Mouse (Mus musculus): ENCODE data around the gene Nup98. TPM values are rescaled to one million over a fixed set of nuclear protein-coding genes. Genes with fewer than 3 reads are reported as not detected.

The Nup98 gene
- polyA plus RNA-seq, 1 experiment from 2014 or later = 15.1 TPM

DNA sequence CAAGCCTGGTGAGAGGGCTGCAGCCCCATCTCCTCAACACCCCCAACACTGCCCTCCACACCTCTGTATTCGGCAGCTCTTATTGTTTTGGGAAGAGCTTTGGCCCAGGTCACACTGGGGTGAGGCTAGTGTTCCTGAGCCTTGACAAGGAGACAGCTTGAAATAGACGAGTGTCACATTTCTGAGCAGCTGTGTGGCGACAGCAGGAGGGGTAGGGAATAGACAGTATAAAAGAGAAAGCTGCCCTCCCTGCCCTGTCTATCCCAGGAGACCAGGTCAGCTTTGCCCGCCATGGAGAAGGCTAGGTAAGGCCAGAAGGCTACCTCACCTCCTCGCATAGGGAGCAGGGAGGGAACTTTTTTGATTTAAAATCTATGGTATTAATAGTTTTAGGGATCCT is 108.5 kb downstream of the Nup98 start, which contains the start of gene Art1:
TSS of gene Art1 (plus strand) at position 257 of the 400 bp plus-strand sequence.
- Histone ChIP-seq H3K9ac (ENCODE audit: low read depth, low read length) (no peak within 1 kb of the TSS), H3K4me3 (ENCODE audit: low read length) (no peak within 1 kb of the TSS), H3K4me1 (ENCODE audit: control insufficient read depth, insufficient read depth, low read depth, low read length) (no peaks in the 10 kb centered on the region; the same call in 1 of the 2 replicates), H3K27me3 (replicated peaks; ENCODE audit: control insufficient read depth, insufficient read depth, low read length) (no peaks in the 10 kb centered on the region), H3K9me3 (ENCODE audit: control insufficient read depth, low read length) (no peaks in the 10 kb centered on the region), H3K4me2 (ENCODE audit: low read length) (no peak within 1 kb of the TSS), H3K36me3 (ENCODE audit: control insufficient read depth, insufficient read depth, low read length) (no peaks in the 10 kb centered on the region), H3K27ac (ENCODE audit: low read depth, low read length) (no peak within 1 kb of the TSS)
- no peak for ATAC-seq
- 37% methylated on average over 5 of the region's 5 CpGs for WGBS

DNA sequence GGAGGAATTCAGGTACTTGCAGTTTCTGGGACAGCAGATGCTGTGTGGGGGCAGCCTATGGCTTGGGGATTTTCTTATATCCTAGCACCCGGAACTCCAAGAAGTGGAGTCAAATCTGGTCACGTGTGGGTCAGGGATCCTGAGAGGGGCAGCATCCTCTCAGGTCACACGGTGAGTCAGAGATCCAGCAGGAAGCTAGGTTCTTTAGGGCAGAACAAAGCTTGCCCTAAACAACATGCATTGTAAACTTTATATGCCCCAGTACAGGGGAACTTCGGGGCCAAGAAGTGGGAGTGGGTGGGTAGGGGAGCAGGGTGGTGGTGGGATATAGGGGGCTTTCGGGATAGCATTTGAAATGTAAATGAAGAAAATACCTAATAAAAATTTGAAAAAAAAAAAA is 109.1 kb downstream of the Nup98 start:
- Histone ChIP-seq H3K4me2 (ENCODE audit: low read length) (no peak overlapping the region), H3K4me1 (ENCODE audit: control insufficient read depth, insufficient read depth, low read depth, low read length) (no peaks in the 10 kb centered on the region; the same call in 1 of the 2 replicates), H3K9me3 (ENCODE audit: control insufficient read depth, low read length) (no peaks in the 10 kb centered on the region), H3K9ac (ENCODE audit: low read depth, low read length) (no peak overlapping the region), H3K4me3 (ENCODE audit: low read length) (no peak overlapping the region), H3K36me3 (ENCODE audit: control insufficient read depth, insufficient read depth, low read length) (no peaks in the 10 kb centered on the region), H3K27me3 (replicated peaks; ENCODE audit: control insufficient read depth, insufficient read depth, low read length) (no peaks in the 10 kb centered on the region), H3K27ac (ENCODE audit: low read depth, low read length) (no peak overlapping the region)
- no peak for ATAC-seq
- 68% methylated on average over 5 of the region's 5 CpGs for WGBS

DNA sequence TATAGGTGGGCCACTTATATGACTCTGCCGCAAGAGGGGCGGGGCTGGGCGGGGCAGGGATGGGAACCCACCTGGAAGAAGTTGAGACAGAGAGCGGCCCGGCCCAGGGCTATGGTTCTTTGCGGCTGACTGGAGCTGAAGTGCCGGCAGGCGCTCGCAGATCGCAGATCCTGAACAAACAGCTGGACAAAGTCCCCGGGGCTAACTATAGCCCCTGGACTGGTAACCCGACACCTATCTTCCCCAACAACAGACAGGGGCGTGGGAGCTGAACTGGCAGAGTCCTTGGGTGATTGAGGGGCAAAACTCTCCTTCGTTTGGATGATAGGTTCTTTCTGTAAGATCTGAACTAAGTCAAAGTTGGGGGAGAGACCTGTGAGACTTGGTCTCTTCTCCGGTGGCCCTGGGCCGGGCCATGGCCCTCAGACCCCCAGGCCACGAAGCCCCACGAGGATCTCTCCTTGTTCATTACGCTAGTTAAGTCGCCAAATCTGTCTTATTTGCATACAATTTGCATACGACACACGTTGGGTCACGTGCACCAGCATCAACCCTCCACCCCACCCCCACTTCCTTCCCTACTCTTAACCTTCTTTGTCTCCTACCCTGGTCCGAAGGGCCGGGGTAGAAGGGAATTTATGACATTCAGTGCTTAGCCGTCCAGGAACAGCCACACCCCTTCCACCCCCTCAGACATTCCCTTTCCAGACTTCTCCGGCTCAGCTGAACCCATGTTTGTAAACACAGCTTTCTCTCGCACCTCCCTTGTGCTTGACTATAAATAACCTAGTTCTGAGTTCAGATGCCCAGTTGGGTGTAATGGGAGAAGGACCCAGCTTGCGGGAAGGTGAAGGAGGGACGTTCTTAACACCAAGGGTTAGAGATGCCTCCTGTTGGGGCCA is 110.0 kb downstream of the Nup98 start:
- no peaks in the 10 kb centered on the region for H3K9me3 ChIP-seq (ENCODE audit: control insufficient read depth, low read length)
- H3K9ac ChIP-seq (ENCODE audit: low read depth, low read length) = no peak overlapping the region
- H3K4me2 ChIP-seq (ENCODE audit: low read length) = peak overlapping the region; percentile 42
- no peak for ATAC-seq
- peak overlapping the region; percentile 3; the same call in 1 of the 2 replicates for H3K4me3 ChIP-seq (ENCODE audit: low read length)
- no peaks in the 10 kb centered on the region for H3K36me3 ChIP-seq (ENCODE audit: control insufficient read depth, insufficient read depth, low read length)
- H3K27ac ChIP-seq (ENCODE audit: low read depth, low read length) = no peak overlapping the region
- no peaks in the 10 kb centered on the region; the same call in 1 of the 2 replicates for H3K4me1 ChIP-seq (ENCODE audit: control insufficient read depth, insufficient read depth, low read depth, low read length)
- no peaks in the 10 kb centered on the region for H3K27me3 ChIP-seq (replicated peaks; ENCODE audit: control insufficient read depth, insufficient read depth, low read length)
- 6% methylated on average over 30 of the region's 30 CpGs for WGBS

DNA sequence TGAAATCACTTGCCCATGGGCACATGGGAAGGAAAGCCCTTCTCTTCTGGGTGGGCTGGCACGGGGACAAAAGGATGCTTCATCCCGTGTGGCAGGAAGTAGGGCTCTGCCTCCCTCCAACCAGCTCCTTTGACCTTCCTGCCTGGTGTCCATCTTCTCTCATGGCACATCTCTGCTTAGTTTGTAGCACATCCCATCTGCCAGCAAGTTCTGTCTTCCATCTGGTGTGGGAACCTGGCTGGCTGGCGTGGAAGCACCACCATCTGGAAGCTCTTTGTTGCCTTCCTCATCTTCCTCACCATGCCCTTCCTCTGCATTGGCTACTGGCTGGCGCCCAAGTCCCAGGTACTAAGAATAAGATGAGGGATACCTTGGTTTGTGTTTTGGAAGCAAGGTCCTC is 122.6 kb downstream of the Nup98 start:
- Histone ChIP-seq H3K9me3 (ENCODE audit: control insufficient read depth, low read length) (no peaks in the 10 kb centered on the region), H3K36me3 (ENCODE audit: control insufficient read depth, insufficient read depth, low read length) (peaks cover 4% of the 10 kb centered on the region; the same call in 1 of the 2 replicates), H3K4me1 (ENCODE audit: control insufficient read depth, insufficient read depth, low read depth, low read length) (no peaks in the 10 kb centered on the region), H3K4me3 (ENCODE audit: low read length) (no peak overlapping the region), H3K4me2 (ENCODE audit: low read length) (no peak overlapping the region), H3K27me3 (replicated peaks; ENCODE audit: control insufficient read depth, insufficient read depth, low read length) (no peaks in the 10 kb centered on the region), H3K9ac (ENCODE audit: low read depth, low read length) (no peak overlapping the region), H3K27ac (ENCODE audit: low read depth, low read length) (no peak overlapping the region)
- 88% methylated on average over 4 of the region's 4 CpGs for WGBS
- ATAC-seq = no peak

DNA sequence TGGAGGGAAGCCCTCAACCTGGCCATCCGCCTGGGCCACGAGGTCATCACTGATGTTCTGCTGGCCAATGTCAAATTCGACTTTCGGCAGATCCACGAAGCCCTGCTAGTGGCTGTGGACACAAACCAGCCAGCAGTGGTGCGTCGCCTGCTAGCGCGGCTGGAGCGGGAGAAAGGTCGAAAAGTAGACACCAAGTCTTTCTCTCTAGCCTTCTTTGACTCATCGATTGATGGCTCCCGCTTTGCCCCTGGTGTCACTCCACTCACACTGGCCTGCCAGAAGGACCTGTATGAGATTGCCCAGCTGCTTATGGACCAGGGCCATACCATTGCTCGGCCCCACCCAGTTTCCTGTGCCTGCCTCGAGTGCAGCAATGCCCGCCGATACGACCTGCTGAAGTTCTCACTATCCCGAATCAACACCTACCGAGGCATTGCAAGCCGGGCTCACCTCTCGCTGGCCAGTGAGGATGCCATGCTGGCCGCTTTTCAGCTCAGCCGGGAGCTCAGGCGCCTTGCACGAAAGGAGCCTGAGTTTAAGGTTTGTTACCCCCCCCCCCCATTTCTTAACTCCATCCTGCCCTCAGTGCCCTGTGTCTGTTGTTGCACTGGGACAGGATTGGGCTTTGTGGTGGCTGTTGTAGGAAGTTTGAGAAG is 125.8 kb downstream of the Nup98 start:
- Histone ChIP-seq H3K9me3 (ENCODE audit: control insufficient read depth, low read length) (no peaks in the 10 kb centered on the region), H3K9ac (ENCODE audit: low read depth, low read length) (no peak overlapping the region), H3K4me2 (ENCODE audit: low read length) (no peak overlapping the region), H3K4me1 (ENCODE audit: control insufficient read depth, insufficient read depth, low read depth, low read length) (no peaks in the 10 kb centered on the region), H3K27ac (ENCODE audit: low read depth, low read length) (no peak overlapping the region), H3K36me3 (ENCODE audit: control insufficient read depth, insufficient read depth, low read length) (peaks cover 5% of the 10 kb centered on the region), H3K4me3 (ENCODE audit: low read length) (no peak overlapping the region), H3K27me3 (replicated peaks; ENCODE audit: control insufficient read depth, insufficient read depth, low read length) (no peaks in the 10 kb centered on the region)
- no peak for ATAC-seq
- 95% methylated on average over 26 of the region's 26 CpGs for WGBS

DNA sequence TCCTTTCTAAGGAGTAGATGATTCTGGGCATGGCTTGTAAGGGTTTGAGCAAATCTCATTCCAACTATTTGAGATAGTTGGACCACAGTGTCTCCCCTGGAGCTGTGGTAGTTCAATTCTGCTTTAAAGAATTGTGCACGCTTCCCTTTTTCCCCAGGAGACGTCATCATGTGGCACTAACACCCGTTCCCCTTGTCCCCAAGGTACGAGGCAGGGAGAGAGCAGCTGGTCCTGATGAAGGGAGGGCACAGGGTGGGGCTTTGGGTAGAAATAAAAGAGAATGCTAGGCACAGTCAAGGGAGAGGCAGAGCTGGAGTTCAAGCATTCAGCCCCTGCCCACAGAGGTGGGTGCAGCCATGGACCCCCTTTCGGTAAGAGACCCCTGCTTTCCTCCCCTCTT is 127.2 kb downstream of the Nup98 start, which contains the start of gene Trpc2:
TSS of gene Trpc2 (plus strand) at position 301 of the 400 bp plus-strand sequence.
- peaks cover 10% of the 10 kb centered on the region for H3K36me3 ChIP-seq (ENCODE audit: control insufficient read depth, insufficient read depth, low read length)
- no peak for ATAC-seq
- WGBS = 78% methylated on average over 5 of the region's 5 CpGs
- H3K4me1 ChIP-seq (ENCODE audit: control insufficient read depth, insufficient read depth, low read depth, low read length) = no peaks in the 10 kb centered on the region
- H3K27ac ChIP-seq (ENCODE audit: low read depth, low read length) = no peak within 1 kb of the TSS
- no peak within 1 kb of the TSS for H3K9ac ChIP-seq (ENCODE audit: low read depth, low read length)
- H3K27me3 ChIP-seq (replicated peaks; ENCODE audit: control insufficient read depth, insufficient read depth, low read length) = no peaks in the 10 kb centered on the region
- no peak within 1 kb of the TSS for H3K4me3 ChIP-seq (ENCODE audit: low read length)
- H3K9me3 ChIP-seq (ENCODE audit: control insufficient read depth, low read length) = no peaks in the 10 kb centered on the region
- H3K4me2 ChIP-seq (ENCODE audit: low read length) = no peak within 1 kb of the TSS

DNA sequence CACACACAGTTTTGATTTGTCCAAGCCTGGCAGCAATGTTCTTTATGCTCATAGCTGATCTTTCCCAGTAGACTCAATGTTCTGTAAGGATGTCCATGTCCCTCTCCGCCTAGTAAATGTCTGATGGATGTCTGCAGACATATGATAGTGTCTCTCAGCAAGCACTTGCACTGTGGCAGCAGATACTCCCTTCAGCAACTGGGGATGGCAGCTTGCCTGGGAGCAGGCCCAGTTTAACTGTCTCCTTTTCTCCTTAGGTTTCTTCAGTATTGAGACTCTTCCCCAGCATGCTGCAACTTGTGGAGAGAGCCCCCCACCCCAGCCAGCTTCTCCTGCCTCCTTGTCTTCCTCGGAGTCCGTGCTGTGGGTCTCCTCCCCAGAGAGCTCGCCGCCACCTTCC is 128.2 kb downstream of the Nup98 start:
- WGBS = 100% methylated on average over 5 of the region's 5 CpGs
- Histone ChIP-seq H3K4me3 (ENCODE audit: low read length) (no peak overlapping the region), H3K27ac (ENCODE audit: low read depth, low read length) (no peak overlapping the region), H3K4me2 (ENCODE audit: low read length) (no peak overlapping the region), H3K9me3 (ENCODE audit: control insufficient read depth, low read length) (no peaks in the 10 kb centered on the region), H3K9ac (ENCODE audit: low read depth, low read length) (no peak overlapping the region), H3K27me3 (replicated peaks; ENCODE audit: control insufficient read depth, insufficient read depth, low read length) (no peaks in the 10 kb centered on the region), H3K4me1 (ENCODE audit: control insufficient read depth, insufficient read depth, low read depth, low read length) (no peaks in the 10 kb centered on the region), H3K36me3 (ENCODE audit: control insufficient read depth, insufficient read depth, low read length) (peaks cover 19% of the 10 kb centered on the region)
- no peak for ATAC-seq

DNA sequence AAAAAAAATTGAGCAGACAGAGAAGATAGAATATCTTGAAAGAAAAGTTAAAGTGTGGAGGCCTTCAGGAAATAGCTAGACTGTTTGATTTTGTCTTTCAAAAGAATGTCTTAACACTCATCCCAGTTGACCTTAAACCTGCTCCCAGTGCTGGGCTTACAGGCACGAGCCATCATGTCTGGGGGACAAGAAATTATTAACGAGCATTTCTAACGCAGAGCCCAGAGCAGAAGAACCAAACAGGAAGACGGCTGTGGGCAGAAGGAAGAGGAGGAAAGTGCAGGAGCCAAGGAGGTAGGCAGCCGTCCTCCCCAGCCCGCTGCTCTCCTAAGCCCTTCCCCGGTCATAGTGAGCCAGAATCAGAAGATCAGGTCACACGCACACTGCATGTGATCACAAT is 129.7 kb downstream of the Nup98 start:
- Histone ChIP-seq H3K4me1 (ENCODE audit: control insufficient read depth, insufficient read depth, low read depth, low read length) (no peaks in the 10 kb centered on the region), H3K27me3 (replicated peaks; ENCODE audit: control insufficient read depth, insufficient read depth, low read length) (no peaks in the 10 kb centered on the region), H3K27ac (ENCODE audit: low read depth, low read length) (no peak overlapping the region), H3K36me3 (ENCODE audit: control insufficient read depth, insufficient read depth, low read length) (peaks cover 19% of the 10 kb centered on the region), H3K9me3 (ENCODE audit: control insufficient read depth, low read length) (no peaks in the 10 kb centered on the region), H3K4me3 (ENCODE audit: low read length) (no peak overlapping the region), H3K4me2 (ENCODE audit: low read length) (no peak overlapping the region), H3K9ac (ENCODE audit: low read depth, low read length) (no peak overlapping the region)
- 96% methylated on average over 8 of the region's 8 CpGs for WGBS
- no peak for ATAC-seq

DNA sequence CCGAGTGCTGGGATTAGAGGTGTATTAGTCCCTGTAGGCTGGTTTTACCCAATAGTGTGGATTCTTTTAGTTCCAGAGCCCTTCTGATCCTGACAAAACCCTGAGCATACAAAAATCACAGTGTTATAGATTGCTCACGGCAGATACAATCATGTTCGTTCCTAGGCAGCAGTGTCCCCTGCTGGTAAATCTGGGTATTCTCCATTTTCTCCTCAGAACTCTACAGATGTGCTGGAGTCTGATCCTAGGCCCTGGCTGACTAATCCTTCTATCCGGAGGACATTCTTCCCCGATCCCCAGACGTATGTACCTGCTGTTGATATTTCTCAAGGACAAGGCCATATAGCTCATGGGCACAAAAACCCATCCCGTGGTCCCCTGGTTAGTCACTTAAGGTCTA is 131.5 kb downstream of the Nup98 start:
- ATAC-seq = 0 out of 2 replicates have a peak, but pooled peaks have one; percentile 64
- Histone ChIP-seq H3K9me3 (ENCODE audit: control insufficient read depth, low read length) (no peaks in the 10 kb centered on the region), H3K27ac (ENCODE audit: low read depth, low read length) (no peak overlapping the region), H3K4me2 (ENCODE audit: low read length) (no peak overlapping the region), H3K4me1 (ENCODE audit: control insufficient read depth, insufficient read depth, low read depth, low read length) (no peaks in the 10 kb centered on the region), H3K36me3 (ENCODE audit: control insufficient read depth, insufficient read depth, low read length) (peaks cover 18% of the 10 kb centered on the region), H3K9ac (ENCODE audit: low read depth, low read length) (no peak overlapping the region), H3K27me3 (replicated peaks; ENCODE audit: control insufficient read depth, insufficient read depth, low read length) (no peaks in the 10 kb centered on the region), H3K4me3 (ENCODE audit: low read length) (no peak overlapping the region)
- WGBS = 80% methylated on average over 7 of the region's 7 CpGs

All from hindbrain, embryonic 16.5 days (tissue).